Mouse (Mus musculus): Measurements from ENCODE around the gene Smg6.
A peak's percentile ranks its signal among the peaks of the same experiment; 100 is the strongest.
"Not testable (repeated sequence)": the region's sequence is repeated elsewhere in the genome, so short reads cannot be mapped to it uniquely, and the experiment has no call there.

Smg6 gene

GRCm38 (mm10) chr11:74996482-74996881 lies 70.9 kb downstream of the Smg6 start:
- no peak for DNase-seq

- no peak for DNase-seq
Measured at GRCm38 (mm10) chr11:75000869-75001653, 75.4 kb downstream of the Smg6 start.

- DNase-seq: no peak
Measured at GRCm38 (mm10) chr11:75008270-75008669, 82.6 kb downstream of the Smg6 start.

DNA sequence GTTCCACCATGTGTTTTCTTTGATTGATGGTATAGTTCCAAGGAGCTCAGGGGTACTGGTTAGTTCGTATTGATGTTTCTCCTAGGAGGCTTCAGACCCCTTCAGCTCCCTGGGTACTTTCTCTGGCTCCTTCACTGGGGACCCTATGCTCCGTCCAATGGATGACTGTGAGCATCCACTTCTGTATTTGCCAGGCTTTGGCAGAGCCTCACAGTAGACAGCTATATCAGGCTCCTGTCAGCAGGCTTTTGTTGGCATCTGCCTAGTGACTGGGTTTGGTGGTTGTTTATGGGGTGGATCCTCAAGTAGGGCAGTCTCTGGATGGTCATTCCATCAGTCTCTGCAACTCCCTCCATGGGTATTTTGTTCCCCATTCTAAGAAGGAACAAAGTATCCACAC lies 83.9 kb downstream of the Smg6 start:
- not testable (repeated sequence) for DNase-seq

DNA sequence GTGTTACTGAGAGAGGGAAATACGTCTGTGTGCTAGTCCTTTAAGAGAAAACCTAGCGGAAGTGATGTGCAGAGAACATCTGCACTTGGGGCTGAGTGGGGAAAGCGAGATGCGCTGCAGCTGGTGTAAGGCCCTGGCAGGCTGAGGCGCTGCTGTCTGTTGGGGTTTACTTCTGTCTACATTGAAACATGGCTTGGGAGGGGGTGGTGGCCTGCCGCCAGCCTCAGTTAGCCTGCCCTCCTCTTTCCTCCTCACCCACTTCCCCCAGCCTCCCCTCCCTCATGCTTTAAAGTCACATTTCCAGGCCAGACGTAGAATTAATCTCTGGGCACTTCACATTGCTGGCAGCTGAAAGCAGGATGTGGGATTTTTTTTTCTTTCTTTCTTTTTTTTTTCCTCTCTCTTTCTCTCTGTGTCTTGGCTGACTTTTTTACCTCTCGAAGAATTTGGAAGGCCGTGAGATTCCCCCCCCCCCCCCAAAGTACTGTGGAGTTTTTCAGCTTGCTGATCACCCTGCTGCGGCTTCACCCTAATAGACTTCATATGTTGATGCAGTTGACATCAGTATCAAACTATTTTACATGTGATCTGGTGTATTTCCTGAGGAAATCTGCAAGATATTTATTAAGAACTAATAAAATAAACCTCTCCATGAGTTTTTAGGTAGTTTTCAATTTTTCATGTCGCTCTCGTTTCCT lies 87.5 kb downstream of the Smg6 start:
- DNase-seq: peak; percentile 88

- peak; percentile 20 for DNase-seq
Measured at GRCm38 (mm10) chr11:75013764-75014695, 88.4 kb downstream of the Smg6 start.

GRCm38 (mm10) chr11:75014816-75015215 lies 89.2 kb downstream of the Smg6 start:
- DNase-seq: no peak

DNA sequence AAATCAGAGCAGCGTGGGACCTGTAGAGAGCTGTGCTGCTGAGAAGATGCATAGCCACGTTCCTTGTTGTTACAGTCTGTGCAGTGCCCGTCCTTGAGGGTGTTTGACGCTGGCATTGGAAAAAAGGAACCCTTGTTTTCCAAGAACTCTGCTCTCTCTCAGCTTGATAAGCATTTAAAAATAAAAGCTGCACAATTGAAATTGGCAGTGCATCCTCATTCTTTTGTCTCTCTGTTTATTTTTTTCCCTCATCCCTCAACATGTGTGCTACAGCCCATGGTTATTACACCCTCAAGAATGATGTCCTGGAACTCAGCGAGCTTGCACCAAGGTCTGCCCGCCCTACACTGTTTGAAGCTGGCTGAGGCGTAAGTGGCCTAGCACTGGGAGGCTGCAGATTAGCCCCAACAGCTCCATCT lies 89.8 kb downstream of the Smg6 start:
- no peak for DNase-seq

DNA sequence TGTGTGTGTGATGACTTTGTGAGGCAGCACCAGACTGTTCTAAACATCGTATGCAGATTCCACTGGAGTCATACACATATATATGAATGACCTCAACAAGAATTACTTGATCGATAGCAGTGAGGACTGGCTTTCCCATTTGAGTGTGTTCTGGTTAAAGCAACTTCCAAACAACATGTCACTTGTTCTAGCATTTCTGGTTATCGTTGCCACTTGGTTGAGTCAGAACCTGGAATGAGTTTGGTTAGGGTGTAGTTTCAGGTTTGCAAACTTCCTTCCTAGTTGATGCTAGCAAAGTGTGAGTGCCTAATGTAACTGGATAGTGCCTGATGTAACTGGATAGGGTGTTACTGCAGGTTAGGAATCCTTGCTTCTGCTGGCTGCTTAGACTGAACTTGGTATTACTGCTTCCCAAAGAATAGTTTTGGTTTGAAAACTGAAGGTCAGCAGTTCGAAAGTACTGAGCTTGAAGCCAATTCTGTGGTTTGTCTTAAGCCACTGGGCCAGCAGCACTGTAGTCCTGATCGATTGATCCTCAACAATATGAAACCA lies 90.8 kb downstream of the Smg6 start:
- DNase-seq: no peak

- no peak for DNase-seq
Measured at GRCm38 (mm10) chr11:75017831-75018230, 92.2 kb downstream of the Smg6 start.

- DNase-seq: no peak
Measured at GRCm38 (mm10) chr11:75026977-75027376, 101.4 kb downstream of the Smg6 start.

DNA sequence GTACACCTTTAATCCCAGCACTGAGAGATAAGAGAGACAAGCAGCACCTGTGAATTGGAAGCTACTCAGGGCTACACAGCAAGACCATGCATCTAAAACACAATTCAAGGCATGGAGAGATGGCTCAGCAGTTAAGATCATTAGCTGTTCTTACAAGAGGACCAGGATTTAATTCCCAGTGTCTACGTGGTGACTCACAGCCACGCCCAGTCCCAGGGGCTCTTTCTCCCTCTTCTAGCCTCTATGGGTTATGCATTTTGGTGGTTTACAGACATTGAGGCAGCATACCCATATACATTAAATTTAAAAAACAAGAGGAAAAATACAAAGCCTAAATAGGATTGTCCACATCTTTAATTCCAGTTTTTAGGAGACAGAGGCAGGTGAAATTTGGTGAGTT lies 102.0 kb downstream of the Smg6 start:
- no peak for DNase-seq

- no peak for DNase-seq
Measured at GRCm38 (mm10) chr11:75031251-75031650, 105.6 kb downstream of the Smg6 start.

DNA sequence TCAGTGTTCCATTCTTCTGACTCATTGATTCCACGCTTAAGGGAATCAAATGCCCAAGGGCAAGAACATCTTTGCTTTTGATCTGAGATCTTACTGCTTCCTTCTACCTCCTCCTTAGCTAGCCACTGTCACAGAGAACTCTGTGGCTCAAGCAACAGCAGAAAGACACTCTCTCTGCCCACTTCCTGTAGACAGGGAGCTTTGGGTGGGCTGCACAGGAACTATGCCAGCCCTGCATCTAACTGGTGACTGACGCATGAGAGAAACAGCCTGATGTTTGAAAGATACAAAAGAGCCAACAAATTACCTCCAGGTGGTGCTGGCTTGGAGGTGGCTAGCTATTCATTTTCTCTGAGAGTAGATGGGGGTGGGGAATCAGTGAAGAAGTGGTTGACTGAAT lies 107.3 kb downstream of the Smg6 start:
- peak; percentile 61 for DNase-seq

DNA sequence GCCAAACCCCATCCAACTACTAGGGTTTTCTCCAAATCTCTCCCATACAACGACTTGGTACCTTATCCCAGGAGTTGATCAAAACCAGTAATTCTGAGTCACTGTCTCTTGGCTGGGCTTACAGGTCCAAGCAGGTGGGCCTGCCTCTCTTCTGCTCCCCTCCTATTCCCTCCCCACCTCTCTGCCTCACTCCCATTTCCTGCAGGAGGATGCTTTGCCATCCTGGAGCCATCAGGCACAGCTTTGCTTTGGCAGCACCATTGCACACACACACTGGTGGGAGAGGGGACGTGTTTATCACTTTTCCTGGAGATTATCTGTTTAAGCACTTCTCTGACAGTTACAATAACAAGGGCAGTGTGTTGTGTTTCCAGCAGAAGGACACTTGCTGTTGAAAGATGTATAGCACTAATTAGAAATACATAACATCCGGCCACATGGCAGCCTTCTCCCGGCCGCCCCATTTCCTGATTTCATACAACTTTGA lies 108.0 kb downstream of the Smg6 start:
- DNase-seq: no peak

DNA sequence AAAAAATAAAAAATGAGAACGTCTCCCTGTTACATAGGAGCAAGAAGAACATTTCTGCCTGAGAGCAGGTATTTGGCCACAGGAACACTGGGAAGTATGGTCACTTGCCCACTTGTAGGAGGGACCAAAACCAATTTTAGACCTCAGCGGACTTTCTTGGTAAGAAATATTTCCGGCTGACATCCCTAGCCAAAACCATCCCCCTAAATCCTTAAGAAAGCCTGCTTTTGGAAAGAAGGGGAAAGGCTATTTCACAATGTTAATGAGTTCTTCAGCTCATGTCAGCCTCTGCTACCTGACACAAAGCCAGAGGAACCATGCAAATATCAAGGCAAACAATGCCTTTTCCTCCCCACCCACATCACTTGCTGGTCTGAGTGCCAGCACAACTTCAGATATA lies 108.5 kb downstream of the Smg6 start:
- DNase-seq: no peak

GRCm38 (mm10) chr11:75044333-75044732 lies 118.7 kb downstream of the Smg6 start:
- no peak for DNase-seq

DNA sequence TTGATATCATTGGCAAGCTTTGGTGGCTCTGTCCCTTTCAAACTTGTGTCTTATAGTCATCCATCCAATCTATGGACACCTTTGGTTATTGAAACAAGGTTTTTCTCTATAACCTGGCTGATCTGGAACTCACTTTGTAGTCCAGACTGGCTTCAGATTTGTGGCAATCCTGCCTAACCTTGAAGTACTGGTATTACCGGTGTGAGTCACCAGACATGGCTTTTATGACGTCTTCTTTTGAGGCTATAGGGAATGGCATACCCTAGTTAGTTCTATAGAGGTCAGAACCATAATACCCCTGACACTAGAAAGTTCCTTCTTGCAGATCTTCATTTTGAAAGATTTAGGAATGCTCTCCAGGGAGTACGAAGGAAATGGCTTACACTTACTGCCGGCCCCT lies 120.2 kb downstream of the Smg6 start:
- DNase-seq: no peak

GRCm38 (mm10) chr11:75046638-75047037 lies 121.0 kb downstream of the Smg6 start:
- DNase-seq: no peak

DNA sequence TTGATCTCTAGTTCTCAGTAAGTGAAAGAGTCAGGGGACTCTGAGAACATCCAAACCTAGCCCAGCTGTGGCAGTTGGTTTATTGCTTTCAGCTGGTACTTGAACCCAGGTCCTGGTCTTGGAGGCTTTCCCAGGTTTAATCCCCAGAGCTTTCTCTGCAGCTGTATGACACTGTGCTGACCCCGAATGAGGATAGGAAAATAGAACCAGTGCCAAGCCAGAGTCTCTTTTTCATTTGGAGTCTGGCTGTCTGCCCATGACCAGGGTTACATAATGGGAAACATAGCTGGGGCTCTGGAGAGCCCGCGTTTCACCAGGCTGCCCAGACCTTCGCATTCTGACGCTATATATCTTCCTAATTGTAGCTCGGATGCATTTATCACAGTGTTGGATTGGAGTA lies 121.4 kb downstream of the Smg6 start:
- DNase-seq: no peak

DNA sequence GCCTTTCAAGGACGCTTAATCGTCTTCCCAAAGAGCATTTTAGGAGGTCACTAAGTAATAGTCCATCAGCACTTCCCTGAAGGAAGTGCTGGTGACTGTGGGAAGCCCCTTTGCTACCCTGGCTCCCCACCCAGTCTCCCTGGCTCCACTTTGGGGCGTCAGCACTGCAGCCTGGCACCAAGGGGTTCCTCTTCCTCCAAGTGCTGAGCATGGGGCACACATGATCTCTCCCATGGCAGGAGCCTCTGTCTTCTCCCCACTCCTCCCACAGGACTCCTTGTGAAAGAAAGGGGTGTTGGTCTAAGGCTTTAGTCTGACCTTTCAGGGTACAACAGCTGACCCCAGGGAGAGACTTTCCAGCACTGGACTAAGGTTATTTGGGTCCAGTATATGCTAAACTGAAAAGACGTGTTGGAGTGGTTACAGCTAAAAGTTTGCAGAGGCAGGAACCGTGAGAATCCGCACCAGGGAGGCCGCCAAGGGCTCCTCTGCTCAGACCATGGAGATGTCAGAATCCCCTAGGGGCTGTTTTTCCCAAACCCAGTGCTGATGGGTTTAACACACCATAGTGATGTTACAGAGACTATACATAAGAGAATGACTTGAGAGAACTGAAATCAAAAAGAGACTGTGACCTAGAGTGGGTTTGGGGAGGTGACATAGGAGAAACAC lies 122.2 kb downstream of the Smg6 start:
- no peak for DNase-seq

GRCm38 (mm10) chr11:75049146-75049545 lies 123.5 kb downstream of the Smg6 start:
- DNase-seq: no peak
